Mouse (Mus musculus) lung, adult 2 months (tissue): ENCODE results near the gene Ilvbl.
"Not testable (repeated sequence)": the region's sequence is repeated elsewhere in the genome, so short reads cannot be mapped to it uniquely, and the experiment has no call there.

Experiments used
- CTCF ChIP-seq: fragments of 200-500 bp; IDR thresholded peaks from 2 replicates; pipeline ENCODE4 v1.5.1; 2011; ENCODE audit warnings: mild to moderate bottlenecking, low read length, control low read depth; ENCODE audit not compliant: insufficient read depth
- POLR2A ChIP-seq: fragments of 200-500 bp; IDR thresholded peaks from 2 replicates; pipeline ENCODE4 v1.6.1; 2011; ENCODE audit warnings: low read depth, mild to moderate bottlenecking, control low read depth, low read length, borderline replicate concordance; ENCODE audit errors: extremely low read depth

DNA sequence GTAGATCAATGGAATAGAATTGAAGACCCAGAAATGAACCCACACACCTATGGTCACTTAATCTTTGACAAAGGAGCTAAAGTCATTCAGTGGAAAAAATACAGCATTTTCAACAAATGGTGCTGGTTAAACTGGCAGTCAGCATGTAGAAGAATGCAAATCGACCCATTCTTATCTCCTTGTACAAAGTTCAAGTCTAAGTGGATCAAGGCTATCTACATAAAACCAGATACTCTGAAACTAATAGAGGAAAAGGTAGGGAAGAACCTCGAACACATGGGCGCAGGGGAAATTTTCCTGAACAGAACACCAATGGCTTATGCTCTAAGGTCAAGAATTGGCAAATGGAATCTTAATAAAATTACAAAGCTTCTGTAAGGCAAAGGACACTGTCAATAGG is 49.0 kb downstream of the Ilvbl start:
- TF ChIP-seq CTCF, POLR2A: not testable (repeated sequence)
